Mouse (Mus musculus): ENCODE measurements around the gene Agrp. TPM values are rescaled to one million over a fixed set of nuclear protein-coding genes. Genes with fewer than 3 reads are reported as not detected.
A peak's percentile ranks its signal among the peaks of the same experiment; 100 is the strongest.

Agrp gene
- polyA plus RNA-seq, 1 experiment from 2014 or later: 0.81 TPM

GRCm38 (mm10) chr8:105624831-105625230 lies 12.4 kb downstream of the Agrp start:
- Histone ChIP-seq H3K27me3 (ENCODE audit: control insufficient read depth, insufficient read depth, low read length) (no peaks in the 10 kb centered on the region), H3K27ac (ENCODE audit: low read length) (no peak overlapping the region), H3K4me1 (ENCODE audit: control insufficient read depth, insufficient read depth, low read length) (peaks cover 16% of the 10 kb centered on the region), H3K4me3 (replicated peaks; ENCODE audit: low read length) (no peak overlapping the region), H3K36me3 (ENCODE audit: control insufficient read depth, insufficient read depth, low read length) (no peaks in the 10 kb centered on the region), H3K9me3 (replicated peaks; ENCODE audit: control insufficient read depth, low read length) (no peaks in the 10 kb centered on the region), H3K9ac (ENCODE audit: low read length) (no peak overlapping the region), H3K4me2 (ENCODE audit: low read depth, low read length) (no peak overlapping the region)
- 33% methylated on average over 1 of the region's 1 CpGs for WGBS
- no peak for ATAC-seq (ENCODE audit: insufficient read depth, low FRiP score)

GRCm38 (mm10) chr8:105624401-105624800 lies 12.8 kb downstream of the Agrp start:
- Histone ChIP-seq H3K36me3 (ENCODE audit: control insufficient read depth, insufficient read depth, low read length) (peaks cover 2% of the 10 kb centered on the region), H3K4me2 (ENCODE audit: low read depth, low read length) (no peak overlapping the region), H3K27ac (ENCODE audit: low read length) (no peak overlapping the region), H3K4me3 (replicated peaks; ENCODE audit: low read length) (no peak overlapping the region), H3K9ac (ENCODE audit: low read length) (no peak overlapping the region), H3K27me3 (ENCODE audit: control insufficient read depth, insufficient read depth, low read length) (no peaks in the 10 kb centered on the region), H3K9me3 (replicated peaks; ENCODE audit: control insufficient read depth, low read length) (no peaks in the 10 kb centered on the region), H3K4me1 (ENCODE audit: control insufficient read depth, insufficient read depth, low read length) (peaks cover 16% of the 10 kb centered on the region)
- WGBS: 63% methylated on average over 3 of the region's 3 CpGs
- ATAC-seq (ENCODE audit: insufficient read depth, low FRiP score): no peak

- ATAC-seq (ENCODE audit: insufficient read depth, low FRiP score): no peak
- Histone ChIP-seq H3K4me2 (ENCODE audit: low read depth, low read length) (no peak overlapping the region), H3K4me3 (replicated peaks; ENCODE audit: low read length) (no peak overlapping the region), H3K27ac (ENCODE audit: low read length) (no peak overlapping the region), H3K9ac (ENCODE audit: low read length) (no peak overlapping the region), H3K4me1 (ENCODE audit: control insufficient read depth, insufficient read depth, low read length) (peaks cover 16% of the 10 kb centered on the region), H3K36me3 (ENCODE audit: control insufficient read depth, insufficient read depth, low read length) (peaks cover 7% of the 10 kb centered on the region), H3K27me3 (ENCODE audit: control insufficient read depth, insufficient read depth, low read length) (no peaks in the 10 kb centered on the region), H3K9me3 (replicated peaks; ENCODE audit: control insufficient read depth, low read length) (no peaks in the 10 kb centered on the region)
- 57% methylated on average over 7 of the region's 7 CpGs for WGBS
These were observed 13.4 kb downstream of the Agrp start for GRCm38 (mm10) chr8:105623679-105624245.

GRCm38 (mm10) chr8:105623118-105623517 lies 14.1 kb downstream of the Agrp start:
- Histone ChIP-seq H3K27ac (ENCODE audit: low read length) (peak overlapping the region; percentile 51), H3K27me3 (ENCODE audit: control insufficient read depth, insufficient read depth, low read length) (no peaks in the 10 kb centered on the region), H3K4me1 (ENCODE audit: control insufficient read depth, insufficient read depth, low read length) (peaks cover 16% of the 10 kb centered on the region), H3K9me3 (replicated peaks; ENCODE audit: control insufficient read depth, low read length) (no peaks in the 10 kb centered on the region), H3K9ac (ENCODE audit: low read length) (no peak overlapping the region), H3K36me3 (ENCODE audit: control insufficient read depth, insufficient read depth, low read length) (peaks cover 11% of the 10 kb centered on the region), H3K4me2 (ENCODE audit: low read depth, low read length) (no peak overlapping the region), H3K4me3 (replicated peaks; ENCODE audit: low read length) (no peak overlapping the region)
- peak; percentile 6; the same call in 1 of the 2 replicates for ATAC-seq (ENCODE audit: insufficient read depth, low FRiP score)
- WGBS: 28% methylated on average over 5 of the region's 5 CpGs

GRCm38 (mm10) chr8:105622421-105622920 lies 14.7 kb downstream of the Agrp start:
- no peaks in the 10 kb centered on the region for H3K9me3 ChIP-seq (replicated peaks; ENCODE audit: control insufficient read depth, low read length)
- peaks cover 12% of the 10 kb centered on the region for H3K36me3 ChIP-seq (ENCODE audit: control insufficient read depth, insufficient read depth, low read length)
- H3K27ac ChIP-seq (ENCODE audit: low read length): peak overlapping the region; percentile 51
- H3K4me1 ChIP-seq (ENCODE audit: control insufficient read depth, insufficient read depth, low read length): peaks cover 16% of the 10 kb centered on the region
- WGBS: 3% methylated on average over 8 of the region's 8 CpGs
- H3K4me2 ChIP-seq (ENCODE audit: low read depth, low read length): 0 out of 2 replicates have a peak overlapping the region, but pooled peaks have one; percentile 9
- ATAC-seq (ENCODE audit: insufficient read depth, low FRiP score): peak; percentile 91
- 0 out of 2 replicates have a peak overlapping the region, but pooled peaks have one; percentile 16 for H3K9ac ChIP-seq (ENCODE audit: low read length)
- no peak overlapping the region for H3K4me3 ChIP-seq (replicated peaks; ENCODE audit: low read length)
- no peaks in the 10 kb centered on the region for H3K27me3 ChIP-seq (ENCODE audit: control insufficient read depth, insufficient read depth, low read length)

- H3K36me3 ChIP-seq (ENCODE audit: control insufficient read depth, insufficient read depth, low read length): peaks cover 18% of the 10 kb centered on the region
- no peak overlapping the region for H3K4me2 ChIP-seq (ENCODE audit: low read depth, low read length)
These were observed 15.4 kb downstream of the Agrp start for GRCm38 (mm10) chr8:105621841-105622240.

GRCm38 (mm10) chr8:105620946-105621720 lies 16.1 kb downstream of the Agrp start:
- no peak for ATAC-seq (ENCODE audit: insufficient read depth, low FRiP score)
- no peak overlapping the region for H3K4me3 ChIP-seq (replicated peaks; ENCODE audit: low read length)
- H3K9ac ChIP-seq (ENCODE audit: low read length): no peak overlapping the region
- WGBS: 88% methylated on average over 21 of the region's 21 CpGs
- H3K9me3 ChIP-seq (replicated peaks; ENCODE audit: control insufficient read depth, low read length): no peaks in the 10 kb centered on the region
- peaks cover 25% of the 10 kb centered on the region for H3K36me3 ChIP-seq (ENCODE audit: control insufficient read depth, insufficient read depth, low read length)
- no peak overlapping the region for H3K27ac ChIP-seq (ENCODE audit: low read length)
- H3K4me1 ChIP-seq (ENCODE audit: control insufficient read depth, insufficient read depth, low read length): peaks cover 16% of the 10 kb centered on the region
- no peaks in the 10 kb centered on the region for H3K27me3 ChIP-seq (ENCODE audit: control insufficient read depth, insufficient read depth, low read length)
- H3K4me2 ChIP-seq (ENCODE audit: low read depth, low read length): no peak overlapping the region

More at GRCm38 (mm10) chr8:105621841-105622240, 15.4 kb downstream of the Agrp start:
- Histone ChIP-seq H3K4me3 (replicated peaks; ENCODE audit: low read length) (no peak overlapping the region), H3K9me3 (replicated peaks; ENCODE audit: control insufficient read depth, low read length) (no peaks in the 10 kb centered on the region), H3K27ac (ENCODE audit: low read length) (peak overlapping the region; percentile 25; the same call in 1 of the 2 replicates), H3K4me1 (ENCODE audit: control insufficient read depth, insufficient read depth, low read length) (peaks cover 16% of the 10 kb centered on the region), H3K9ac (ENCODE audit: low read length) (no peak overlapping the region), H3K27me3 (ENCODE audit: control insufficient read depth, insufficient read depth, low read length) (no peaks in the 10 kb centered on the region)
- WGBS: 63% methylated on average over 4 of the region's 4 CpGs
- ATAC-seq (ENCODE audit: insufficient read depth, low FRiP score): no peak

GRCm38 (mm10) chr8:105620211-105620610 lies 17.0 kb downstream of the Agrp start:
- no peak for ATAC-seq (ENCODE audit: insufficient read depth, low FRiP score)
- Histone ChIP-seq H3K36me3 (ENCODE audit: control insufficient read depth, insufficient read depth, low read length) (peaks cover 28% of the 10 kb centered on the region), H3K9me3 (replicated peaks; ENCODE audit: control insufficient read depth, low read length) (no peaks in the 10 kb centered on the region), H3K27me3 (ENCODE audit: control insufficient read depth, insufficient read depth, low read length) (no peaks in the 10 kb centered on the region), H3K4me3 (replicated peaks; ENCODE audit: low read length) (no peak overlapping the region), H3K27ac (ENCODE audit: low read length) (no peak overlapping the region), H3K4me2 (ENCODE audit: low read depth, low read length) (no peak overlapping the region), H3K4me1 (ENCODE audit: control insufficient read depth, insufficient read depth, low read length) (peaks cover 16% of the 10 kb centered on the region), H3K9ac (ENCODE audit: low read length) (no peak overlapping the region)
- WGBS: 90% methylated on average over 19 of the region's 19 CpGs

- Histone ChIP-seq H3K4me2 (ENCODE audit: low read depth, low read length) (no peak overlapping the region), H3K36me3 (ENCODE audit: control insufficient read depth, insufficient read depth, low read length) (peaks cover 28% of the 10 kb centered on the region), H3K4me3 (replicated peaks; ENCODE audit: low read length) (no peak overlapping the region), H3K9ac (ENCODE audit: low read length) (no peak overlapping the region), H3K9me3 (replicated peaks; ENCODE audit: control insufficient read depth, low read length) (no peaks in the 10 kb centered on the region), H3K27ac (ENCODE audit: low read length) (no peak overlapping the region), H3K27me3 (ENCODE audit: control insufficient read depth, insufficient read depth, low read length) (no peaks in the 10 kb centered on the region), H3K4me1 (ENCODE audit: control insufficient read depth, insufficient read depth, low read length) (peaks cover 14% of the 10 kb centered on the region)
- ATAC-seq (ENCODE audit: insufficient read depth, low FRiP score): no peak
- 95% methylated on average over 19 of the region's 19 CpGs for WGBS
These were observed 18.2 kb downstream of the Agrp start for GRCm38 (mm10) chr8:105618892-105619591.

All from stomach, embryonic 16.5 days (tissue).